Comparison of ENCODE assay signal across 8 mouse cellular contexts in the genomic region with DNA sequence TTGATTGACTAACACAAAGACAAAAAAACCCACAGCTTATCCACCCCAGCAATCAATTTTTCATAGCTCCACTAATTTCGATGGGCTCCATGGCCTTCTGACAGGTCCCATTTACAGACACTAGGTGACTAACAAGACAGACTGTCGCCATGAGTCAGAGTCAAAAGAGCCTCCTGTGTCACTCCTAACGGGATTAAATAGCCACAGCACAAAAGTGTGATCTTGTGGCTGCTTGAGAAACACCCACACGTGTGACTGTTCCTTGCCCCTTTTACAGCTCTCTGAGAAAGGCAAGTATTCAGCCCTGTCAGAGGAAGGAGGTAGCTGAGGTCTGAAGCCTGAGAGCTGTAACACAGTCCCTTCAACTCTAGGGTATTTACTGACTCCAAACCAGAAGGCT.
"Had no signal": no experiment of that assay in that cellular context is flagged by ENCODE, and none has a peak within 500 bp of the region (broad histone marks: within the 10 kb centered on the region; RNA-seq: fewer than 3 reads in every experiment).

No protein-coding gene starts in this region.

- DNase-seq: layer of hippocampus, adult 9-11 months; liver; liver, postnatal 0 days; lung, embryonic 14.5 days; retina, postnatal 1 day; right cerebral cortex, postnatal 14 days; thymus, adult 18-20 months; thymus, postnatal 36 days had no signal
